Mouse (Mus musculus) G1E (cell line): ENCODE data around the gene Rsg1. TPM values are rescaled to one million over a fixed set of nuclear protein-coding genes. Genes with fewer than 3 reads are reported as not detected.

Experiments
- ATAC-seq: 2 replicates; pipeline ENCODE4 v1.8.0; 2016; ENCODE audit warnings: mild to moderate bottlenecking; ENCODE audit not compliant: insufficient number of reproducible peaks, poor library complexity, low FRiP score, severe bottlenecking; ENCODE audit errors: extremely low read depth
- DNase-seq: peaks from one replicate; pipeline ENCODE4 v3.0.0; 2012; ENCODE audit warnings: low spot score
- H3K27me3 ChIP-seq: 2 replicates; pipeline ENCODE4 v1.6.1; 2012; ENCODE audit warnings: mild to moderate bottlenecking, low read length, inconsistent platforms; ENCODE audit not compliant: insufficient read depth
- H3K36me3 ChIP-seq: replicated peaks from 2 replicates; pipeline ENCODE3; 2012; ENCODE audit warnings: mild to moderate bottlenecking, inconsistent platforms
- H3K4me1 ChIP-seq: 2 replicates; pipeline ENCODE4 v1.6.1; 2012; ENCODE audit warnings: low read depth, low read length, inconsistent platforms, mixed read lengths; ENCODE audit not compliant: insufficient read depth
- H3K4me3 ChIP-seq: 2 replicates; pipeline ENCODE4 v1.5.1; 2012; ENCODE audit warnings: low read depth, mild to moderate bottlenecking, inconsistent platforms, low read length, moderate library complexity, mixed read lengths
- H3K9me3 ChIP-seq: replicated peaks from 2 replicates; pipeline ENCODE4 v1.6.1; 2012; ENCODE audit warnings: inconsistent platforms
- CTCF ChIP-seq: IDR thresholded peaks from 2 replicates; pipeline ENCODE4 v1.5.1; 2012; ENCODE audit warnings: low read depth, low read length, inconsistent platforms, mixed read lengths
- GATA1 ChIP-seq: IDR thresholded peaks from 2 replicates; pipeline ENCODE4 v1.6.1; 2012; ENCODE audit warnings: borderline replicate concordance, low read length, inconsistent platforms, mixed read lengths
- GATA2 ChIP-seq: IDR thresholded peaks from 2 replicates; pipeline ENCODE4 v1.6.1; 2012; ENCODE audit warnings: low read depth, low read length, inconsistent platforms, borderline replicate concordance
- POLR2AphosphoS5 ChIP-seq: IDR thresholded peaks from 2 replicates; pipeline ENCODE4 v1.6.1; 2012; ENCODE audit warnings: low read depth, low read length, inconsistent platforms; ENCODE audit not compliant: insufficient replicate concordance
- TAL1 ChIP-seq: conservative IDR thresholded peaks from 2 replicates; pipeline ENCODE4 v1.6.1; 2012; ENCODE audit warnings: low read depth, low read length, inconsistent platforms, mixed read lengths
- polyA plus RNA-seq: library from polyadenylated mRNA; stranded (reverse); fragments of >175 nt; gene quantifications from 2 replicates; pipeline ENCODE4 v1.2.3, GENCODE M21; 2012
- total RNA-seq, 2 experiments: library from RNA; stranded (forward) in 1 of 2; stranded (reverse) in 1 of 2; fragments of 200-1000 nt in 1 of 2; fragments of >200 nt in 1 of 2; fragmentation: Nextera tagmentation in 1 of 2; gene quantifications; 2 replicates each; pipeline ENCODE4 v1.2.3; 2014 to 2017

The Rsg1 gene
- total and polyA plus RNA-seq, 3 experiments: 0.56 to 2.0 (median 1.6) TPM

DNA sequence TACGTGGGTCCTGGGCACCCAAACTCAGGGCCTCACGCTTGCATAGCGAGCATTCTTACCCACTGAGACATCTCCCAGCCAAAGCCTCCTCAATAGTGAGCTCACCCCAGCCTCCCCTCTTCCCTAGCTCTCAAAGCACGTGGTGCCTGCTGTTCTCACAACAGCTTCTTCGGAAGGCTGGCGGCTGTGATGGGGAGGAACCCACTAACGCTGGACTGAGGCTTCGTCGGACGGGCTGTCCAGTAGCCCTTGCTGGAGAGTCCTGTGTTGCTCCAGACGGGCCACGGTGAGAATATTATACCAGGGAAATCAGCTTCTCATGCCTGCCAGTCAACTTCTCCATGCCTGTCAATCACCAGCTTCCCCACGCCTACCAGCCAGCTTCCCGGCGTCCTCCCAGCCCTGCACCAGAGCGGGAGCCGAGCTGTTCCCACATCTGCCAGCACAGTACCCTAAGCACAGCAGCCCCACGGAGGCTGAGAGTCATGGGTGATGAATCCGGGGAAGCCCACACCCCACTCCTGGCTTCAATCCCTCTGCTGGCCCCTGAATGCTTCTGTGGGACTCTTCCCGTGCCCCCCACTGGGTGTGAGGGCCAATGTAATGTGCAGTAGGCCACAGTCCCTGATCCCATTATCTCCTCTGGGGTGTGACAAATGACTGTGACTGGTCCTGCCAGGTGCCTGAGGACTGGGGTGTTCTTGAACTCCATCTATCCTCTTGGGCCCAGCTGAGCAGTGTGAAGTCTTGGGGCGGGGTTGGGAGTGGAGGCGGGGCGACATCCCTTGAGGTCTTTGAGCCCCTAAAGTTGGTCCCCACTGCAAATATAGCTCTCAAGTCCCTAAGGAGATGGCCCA lies 61.0 kb downstream of the Rsg1 start:
- Histone ChIP-seq H3K36me3 (no peaks in the 10 kb centered on the region), H3K27me3 (peaks cover 28% of the 10 kb centered on the region; the same call in 1 of the 2 replicates), H3K4me3 (no peak overlapping the region), H3K9me3 (no peaks in the 10 kb centered on the region), H3K4me1 (no peaks in the 10 kb centered on the region)
- DNase-seq (no peak), ATAC-seq (no peak)
- TF ChIP-seq TAL1 (no peak), GATA2 (no peak), POLR2AphosphoS5 (no peak), GATA1 (no peak), CTCF (no peak)

Other genes starting within 250 kb of the Rsg1 start
- gene Atp13a2, start 227.1 kb upstream of the Rsg1 start, total RNA-seq (2014; fragmentation: Nextera tagmentation): 22.3 and 34.0 TPM in 2 replicates
- 21.4 and 26.6 TPM in 2 replicates for gene Atp13a2, start 227.1 kb upstream of the Rsg1 start, total RNA-seq (2017)
- 67.7 and 124 TPM in 2 replicates for gene Atp13a2, start 227.1 kb upstream of the Rsg1 start, polyA plus RNA-seq
- not detected in 2 replicates for gene Mfap2, start 203.5 kb upstream of the Rsg1 start, total RNA-seq (2014; fragmentation: Nextera tagmentation)
- gene Mfap2, start 203.5 kb upstream of the Rsg1 start, total RNA-seq (2017): not detected in 2 replicates
- not detected in 2 replicates for gene Mfap2, start 203.5 kb upstream of the Rsg1 start, polyA plus RNA-seq
- gene Crocc, start 153.4 kb upstream of the Rsg1 start, total RNA-seq (2014; fragmentation: Nextera tagmentation): 1.7 and 3.4 TPM in 2 replicates
- 3.0 and 3.4 TPM in 2 replicates for gene Crocc, start 153.4 kb upstream of the Rsg1 start, total RNA-seq (2017)
- 5.3 and 7.1 TPM in 2 replicates for gene Crocc, start 153.4 kb upstream of the Rsg1 start, polyA plus RNA-seq
- 43.9 and 51.5 TPM in 2 replicates for gene Necap2, start 135.6 kb upstream of the Rsg1 start, total RNA-seq (2014; fragmentation: Nextera tagmentation)
- 61.9 and 62.4 TPM in 2 replicates for gene Necap2, start 135.6 kb upstream of the Rsg1 start, total RNA-seq (2017)
- gene Necap2, start 135.6 kb upstream of the Rsg1 start, polyA plus RNA-seq: 91.8 and 101 TPM in 2 replicates
- not detected in 2 replicates for gene Spata21, start 125.6 kb upstream of the Rsg1 start, total RNA-seq (2014; fragmentation: Nextera tagmentation)
- gene Spata21, start 125.6 kb upstream of the Rsg1 start, total RNA-seq (2017): not detected in 2 replicates
- gene Spata21, start 125.6 kb upstream of the Rsg1 start, polyA plus RNA-seq: not detected in 2 replicates
- 54.3 and 64.5 TPM in 2 replicates for gene Szrd1, start 74.2 kb upstream of the Rsg1 start, total RNA-seq (2014; fragmentation: Nextera tagmentation)
- gene Szrd1, start 74.2 kb upstream of the Rsg1 start, total RNA-seq (2017): 36.7 and 37.2 TPM in 2 replicates
- gene Szrd1, start 74.2 kb upstream of the Rsg1 start, polyA plus RNA-seq: 150 and 161 TPM in 2 replicates
- 30.3 and 36.7 TPM in 2 replicates for gene Fbxo42, start 66.0 kb upstream of the Rsg1 start, total RNA-seq (2014; fragmentation: Nextera tagmentation)
- gene Fbxo42, start 66.0 kb upstream of the Rsg1 start, total RNA-seq (2017): 7.6 and 8.3 TPM in 2 replicates
- gene Fbxo42, start 66.0 kb upstream of the Rsg1 start, polyA plus RNA-seq: 14.3 and 15.5 TPM in 2 replicates
- not detected in 2 replicates for gene Arhgef19, start 25.5 kb downstream of the Rsg1 start, total RNA-seq (2014; fragmentation: Nextera tagmentation)
- 0.06 TPM in 1 of 2 replicates, not detected in the other for gene Arhgef19, start 25.5 kb downstream of the Rsg1 start, total RNA-seq (2017)
- gene Arhgef19, start 25.5 kb downstream of the Rsg1 start, polyA plus RNA-seq: not detected in 2 replicates
- gene Epha2, start 87.3 kb downstream of the Rsg1 start, total RNA-seq (2014; fragmentation: Nextera tagmentation): not detected in 2 replicates
- gene Epha2, start 87.3 kb downstream of the Rsg1 start, total RNA-seq (2017): not detected in 2 replicates
- not detected in 2 replicates for gene Epha2, start 87.3 kb downstream of the Rsg1 start, polyA plus RNA-seq
- gene Fam131c, start 154.3 kb downstream of the Rsg1 start, total RNA-seq (2014; fragmentation: Nextera tagmentation): not detected in 2 replicates
- gene Fam131c, start 154.3 kb downstream of the Rsg1 start, total RNA-seq (2017): not detected in 2 replicates
- not detected in 2 replicates for gene Fam131c, start 154.3 kb downstream of the Rsg1 start, polyA plus RNA-seq
- not detected in 2 replicates for gene Clcnka, start 184.8 kb downstream of the Rsg1 start, total RNA-seq (2014; fragmentation: Nextera tagmentation)
- gene Clcnka, start 184.8 kb downstream of the Rsg1 start, total RNA-seq (2017): not detected in 2 replicates
- gene Clcnka, start 184.8 kb downstream of the Rsg1 start, polyA plus RNA-seq: not detected in 2 replicates
- not detected in 2 replicates for gene Clcnkb, start 202.1 kb downstream of the Rsg1 start, total RNA-seq (2014; fragmentation: Nextera tagmentation)
- gene Clcnkb, start 202.1 kb downstream of the Rsg1 start, total RNA-seq (2017): 0.05 TPM in 1 of 2 replicates, not detected in the other
- gene Clcnkb, start 202.1 kb downstream of the Rsg1 start, polyA plus RNA-seq: not detected in 2 replicates
- gene Hspb7, start 206.8 kb downstream of the Rsg1 start, total RNA-seq (2014; fragmentation: Nextera tagmentation): not detected in 2 replicates
- gene Hspb7, start 206.8 kb downstream of the Rsg1 start, total RNA-seq (2017): not detected in 2 replicates
- gene Hspb7, start 206.8 kb downstream of the Rsg1 start, polyA plus RNA-seq: not detected in 2 replicates
- gene Srarp, start 222.1 kb downstream of the Rsg1 start, total RNA-seq (2014; fragmentation: Nextera tagmentation): not detected in 2 replicates
- not detected in 2 replicates for gene Srarp, start 222.1 kb downstream of the Rsg1 start, total RNA-seq (2017)
- gene Srarp, start 222.1 kb downstream of the Rsg1 start, polyA plus RNA-seq: not detected in 2 replicates
- 10.9 and 11.8 TPM in 2 replicates for gene Zbtb17, start 230.7 kb downstream of the Rsg1 start, total RNA-seq (2014; fragmentation: Nextera tagmentation)
- gene Zbtb17, start 230.7 kb downstream of the Rsg1 start, total RNA-seq (2017): 15.9 and 22.8 TPM in 2 replicates
- 51.4 and 61.1 TPM in 2 replicates for gene Zbtb17, start 230.7 kb downstream of the Rsg1 start, polyA plus RNA-seq